ENCODE assay signal across 12 mouse cellular contexts in genomic region chr5:73132998-73133832, GRCm38 (mm10).
A peak's percentile ranks its signal among the peaks of the same experiment; 100 is the strongest.
DNase-seq lines count a peak whose midpoint lies in the region; ATAC-seq lines count a peak whose summit lies in the region.
"Had no signal": no experiment of that assay in that cellular context is flagged by ENCODE, and none has a peak within 500 bp of the region (broad histone marks: within the 10 kb centered on the region; RNA-seq: fewer than 3 reads in every experiment).

No protein-coding gene starts in this region.

- DNase-seq in hindbrain, embryonic 10.5 days (ENCODE audit: low spot score) = no peak
- peak; percentile 37 for DNase-seq in c-Kit-positive CD71-positive TER-119-positive erythroid progenitor cells, embryonic 14.5 days (ENCODE audit: low spot score)
- DNase-seq in liver, embryonic 11.5 days (ENCODE audit: low spot score) = no peak
- DNase-seq in cerebellum, adult 11 months = no peak
- DNase-seq in lung, postnatal 14 days = no peak
- DNase-seq in thymus, postnatal 36 days = no peak

- H3K27ac ChIP-seq in hindbrain, embryonic 13.5 days = no peak overlapping the region
- H3K27ac ChIP-seq in hindbrain, embryonic 10.5 days = no peak overlapping the region
- peak overlapping the region; percentile 44 for H3K27ac ChIP-seq in liver, embryonic 11.5 days (ENCODE audit: low read depth, low read length)
- H3K27ac ChIP-seq: heart, adult 2 months; hindbrain, postnatal 0 days had no signal

- 94% methylated on average over 29 of the region's 29 CpGs for WGBS in hindbrain, embryonic 13.5 days
- 93% methylated on average over 29 of the region's 29 CpGs for WGBS in hindbrain, embryonic 10.5 days
- 69% methylated on average over 29 of the region's 29 CpGs for WGBS in liver, embryonic 11.5 days

- ATAC-seq in hindbrain, embryonic 13.5 days (ENCODE audit: low FRiP score) = peak; percentile 12; the same call in 1 of the 2 replicates
- ATAC-seq in liver, embryonic 11.5 days (replicated peaks; ENCODE audit: low FRiP score) = peak; percentile 81
- peak; percentile 60 for ATAC-seq in megakaryocyte-erythroid progenitor cell, adult 5-6 weeks (replicated peaks; ENCODE audit: low FRiP score, low TSS enrichment, poor library complexity, severe bottlenecking)

- H3K4me1 ChIP-seq in hindbrain, embryonic 13.5 days (replicated peaks) = peaks cover 5% of the 10 kb centered on the region
- H3K4me1 ChIP-seq in hindbrain, embryonic 10.5 days (replicated peaks) = peaks cover 5% of the 10 kb centered on the region; the same call in 1 of the 2 replicates
- peaks cover 13% of the 10 kb centered on the region for H3K4me1 ChIP-seq in liver, embryonic 11.5 days (replicated peaks; ENCODE audit: control insufficient read depth, insufficient read depth, low read length)

- no peaks in the 10 kb centered on the region for H3K9me3 ChIP-seq in hindbrain, embryonic 13.5 days
- no peaks in the 10 kb centered on the region for H3K9me3 ChIP-seq in hindbrain, embryonic 10.5 days
- no peaks in the 10 kb centered on the region for H3K9me3 ChIP-seq in liver, embryonic 11.5 days (ENCODE audit: control insufficient read depth, low read length)

- no peaks in the 10 kb centered on the region for H3K27me3 ChIP-seq in hindbrain, embryonic 13.5 days
- no peaks in the 10 kb centered on the region for H3K27me3 ChIP-seq in hindbrain, embryonic 10.5 days (ENCODE audit: insufficient read depth, poor library complexity, severe bottlenecking)
- H3K27me3 ChIP-seq in liver, embryonic 11.5 days (replicated peaks; ENCODE audit: control insufficient read depth, insufficient read depth, low read length) = no peaks in the 10 kb centered on the region

- H3K4me3 ChIP-seq in hindbrain, embryonic 13.5 days = no peak overlapping the region
- H3K4me3 ChIP-seq in hindbrain, embryonic 10.5 days = no peak overlapping the region
- H3K4me3 ChIP-seq in liver, embryonic 11.5 days (ENCODE audit: low read depth, low read length) = no peak overlapping the region
- H3K4me3 ChIP-seq: heart, adult 2 months; myocyte had no signal

- H3K4me2 ChIP-seq in hindbrain, embryonic 13.5 days = no peak overlapping the region
- peak overlapping the region; percentile 48 for H3K4me2 ChIP-seq in liver, embryonic 11.5 days
- H3K4me2 ChIP-seq: midbrain, embryonic 11.5 days had no signal

- peaks cover 13% of the 10 kb centered on the region for H3K36me3 ChIP-seq in hindbrain, embryonic 13.5 days
- H3K36me3 ChIP-seq in hindbrain, embryonic 10.5 days = peaks cover 22% of the 10 kb centered on the region
- no peaks in the 10 kb centered on the region; the same call in none of the 2 replicates for H3K36me3 ChIP-seq in liver, embryonic 11.5 days (ENCODE audit: control insufficient read depth, insufficient read depth, low read length)

- H3K9ac ChIP-seq in hindbrain, embryonic 13.5 days = no peak overlapping the region
- no peak overlapping the region for H3K9ac ChIP-seq in liver, embryonic 11.5 days (ENCODE audit: low read depth, low read length)

Comparison
In these comparisons a context has a peak if more than half of its experiments do, and no peak if none do; other contexts are left out.
1. ATAC-seq: peak in every context shown above with its lines; median percentile 81 in liver, embryonic 11.5 days; 60 in megakaryocyte-erythroid progenitor cell, adult 5-6 weeks; 12 in hindbrain, embryonic 13.5 days.